Mouse (Mus musculus) testis, adult 2 months (tissue): ENCODE measurements around the gene Ndst2.

Experiments
- CTCF ChIP-seq: fragments of 200-500 bp; IDR thresholded peaks from 2 replicates; pipeline ENCODE4 v1.5.1; 2012; ENCODE audit warnings: low read depth, mild to moderate bottlenecking, inconsistent platforms, low read length, moderate library complexity; ENCODE audit not compliant: control insufficient read depth, insufficient read depth, insufficient replicate concordance
- POLR2A ChIP-seq: fragments of 200-500 bp; IDR thresholded peaks from 2 replicates; pipeline ENCODE4 v1.6.1; 2012; ENCODE audit warnings: low read depth, mild to moderate bottlenecking, inconsistent platforms, low read length, moderate library complexity; ENCODE audit not compliant: control insufficient read depth

- TF ChIP-seq CTCF (no peak), POLR2A (no peak)
These were observed 37.4 kb downstream of the Ndst2 start for GRCm38 (mm10) chr14:20696986-20697385.
